Mouse (Mus musculus): ENCODE measurements around the gene Nrxn3.
A peak's percentile ranks its signal among the peaks of the same experiment; 100 is the strongest.

The Nrxn3 gene

DNA sequence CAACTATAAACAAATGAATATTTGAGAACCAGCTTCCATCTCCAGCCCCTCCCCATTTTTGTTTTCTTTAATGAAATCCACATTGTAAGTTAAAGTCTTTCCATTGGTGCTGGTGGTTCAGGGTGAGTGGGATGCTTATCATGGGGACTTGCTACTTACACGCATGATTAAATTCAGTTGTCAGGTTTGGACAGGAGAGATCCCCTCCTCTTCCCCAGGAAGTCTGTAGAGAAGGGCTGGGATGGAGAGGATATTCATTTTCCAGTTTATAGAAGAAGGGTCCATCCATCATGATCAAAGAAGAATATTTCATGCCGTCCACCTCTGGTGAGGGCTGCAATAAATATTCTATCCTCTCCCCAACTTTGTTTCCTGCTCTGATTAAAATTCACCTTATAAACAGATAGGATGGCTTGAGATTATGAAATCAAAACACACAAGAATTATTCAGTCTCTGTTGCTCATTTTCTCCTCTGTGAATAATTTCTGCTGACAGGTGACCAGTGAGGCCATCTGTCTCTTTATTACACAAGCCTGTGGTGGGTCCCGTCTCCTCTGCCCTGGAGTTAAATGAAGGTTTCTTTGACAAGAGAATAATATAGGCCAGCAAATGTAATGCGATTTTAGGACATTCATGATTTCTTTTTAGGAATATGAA lies 830.7 kb downstream of the Nrxn3 start:
- peak; percentile 78 to 79 for DNase-seq

- DNase-seq = peak; percentile 37 to 57
Observed at GRCm38 (mm10) chr12:89554171-89554570, 831.5 kb downstream of the Nrxn3 start.

GRCm38 (mm10) chr12:89554740-89555430 lies 832.2 kb downstream of the Nrxn3 start:
- DNase-seq = peak; percentile 55 to 74

DNA sequence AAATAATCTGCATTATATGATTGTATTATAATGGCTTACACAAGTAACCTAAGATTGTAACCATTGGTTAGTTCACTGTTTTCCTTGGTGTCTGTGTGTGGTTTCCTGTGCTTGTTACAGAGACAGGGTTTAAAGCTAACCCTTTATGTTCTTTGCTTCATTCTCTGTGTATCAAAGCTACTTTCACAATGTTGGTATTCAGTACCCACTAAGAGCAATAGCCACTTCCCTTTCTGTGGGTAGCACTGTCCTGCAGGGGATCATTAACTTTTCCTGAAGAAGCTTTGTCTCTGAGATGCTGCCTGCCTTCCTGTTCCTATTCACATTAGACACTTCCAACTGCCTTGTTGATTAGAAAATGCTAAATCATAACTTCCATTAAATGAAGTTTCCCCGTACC lies 836.2 kb downstream of the Nrxn3 start:
- DNase-seq = no peak

DNA sequence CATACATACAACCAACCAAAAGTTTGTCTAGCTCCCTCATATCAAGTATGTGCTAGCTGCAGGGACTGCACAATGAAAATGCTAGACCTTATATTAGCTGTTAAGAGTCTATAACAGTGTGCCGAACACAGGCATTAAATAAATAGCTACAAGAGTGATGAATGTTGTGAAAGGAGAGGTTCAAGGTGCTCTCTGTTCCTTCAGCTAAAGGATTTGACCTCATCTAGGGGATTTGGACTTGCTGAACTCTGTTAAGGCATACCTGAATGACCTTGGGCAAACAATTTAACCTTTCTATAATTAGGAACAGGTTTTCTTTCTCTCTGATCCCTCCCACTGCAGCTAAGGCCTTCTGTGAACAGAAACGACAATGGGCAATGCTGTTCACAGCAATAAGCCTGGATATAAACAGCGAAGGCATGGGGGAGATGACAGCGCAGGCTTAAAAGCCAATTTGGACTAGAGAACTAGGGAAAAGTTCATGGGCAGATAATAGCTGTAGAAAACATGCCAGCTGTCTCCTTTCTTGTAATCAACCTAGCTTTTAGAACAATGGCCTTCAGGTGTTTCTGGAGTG lies 839.4 kb downstream of the Nrxn3 start:
- DNase-seq = no peak

DNA sequence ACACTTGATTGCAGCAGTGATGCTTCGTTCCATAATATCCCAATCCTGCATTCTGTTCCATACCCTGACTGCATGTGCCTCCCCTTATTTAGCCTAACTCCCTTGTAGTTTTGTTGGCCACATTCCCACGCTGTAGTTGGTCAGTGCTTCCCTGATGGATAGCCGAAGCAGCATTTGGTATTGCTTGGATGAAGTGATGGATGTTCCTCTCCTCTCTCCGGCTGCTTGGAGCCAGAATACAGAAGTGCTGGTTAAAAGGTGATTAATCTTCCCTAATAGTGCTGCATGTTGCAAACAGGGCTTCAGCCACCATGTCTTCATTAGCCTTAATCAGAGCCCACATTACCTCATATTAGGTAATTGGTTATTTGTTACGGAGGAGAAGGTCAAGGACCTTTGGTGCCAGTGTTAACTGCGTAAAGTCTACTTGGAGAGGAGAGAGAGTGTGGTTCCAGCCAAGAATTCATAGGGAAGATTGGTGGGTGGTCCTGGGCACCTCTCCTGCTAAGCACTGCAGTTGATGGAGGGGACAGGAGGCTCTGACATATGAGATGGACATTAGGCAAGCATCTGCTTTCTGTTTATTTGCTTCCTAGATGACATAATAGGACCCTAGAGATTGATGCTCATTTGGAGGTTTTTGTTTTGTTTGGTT lies 846.2 kb downstream of the Nrxn3 start:
- peak in 1 of 2 experiments; percentile 18 for DNase-seq

GRCm38 (mm10) chr12:89592459-89592858 lies 869.8 kb downstream of the Nrxn3 start:
- DNase-seq = no peak

GRCm38 (mm10) chr12:89613670-89614069 lies 891.0 kb downstream of the Nrxn3 start:
- DNase-seq = peak; percentile 14 to 22

- peak; percentile 74 to 81 for DNase-seq
Observed at GRCm38 (mm10) chr12:89625746-89626145, 903.1 kb downstream of the Nrxn3 start.

- DNase-seq = no peak
Observed at GRCm38 (mm10) chr12:89640046-89640445, 917.4 kb downstream of the Nrxn3 start.

GRCm38 (mm10) chr12:89641460-89641859 lies 918.8 kb downstream of the Nrxn3 start:
- no peak for DNase-seq

DNA sequence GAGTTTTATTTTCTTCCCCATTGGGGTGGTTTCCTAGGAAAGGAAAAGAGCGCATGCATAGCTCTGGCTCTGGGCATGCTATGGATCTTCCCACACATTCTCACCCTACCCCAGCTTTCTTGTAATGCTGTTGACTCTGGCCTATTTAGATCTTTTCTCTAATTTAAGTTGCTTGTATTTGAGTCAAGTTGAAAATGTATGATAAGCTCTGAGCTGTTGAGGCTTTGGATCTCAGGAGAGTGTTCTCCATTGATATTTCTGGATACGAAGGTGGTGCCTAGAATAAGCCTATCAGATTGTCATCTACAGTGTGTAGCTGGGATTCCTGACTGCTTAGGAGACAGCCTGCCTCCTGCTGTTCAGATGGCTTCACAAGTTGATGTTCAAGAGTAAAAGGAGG lies 930.5 kb downstream of the Nrxn3 start:
- no peak for DNase-seq

DNA sequence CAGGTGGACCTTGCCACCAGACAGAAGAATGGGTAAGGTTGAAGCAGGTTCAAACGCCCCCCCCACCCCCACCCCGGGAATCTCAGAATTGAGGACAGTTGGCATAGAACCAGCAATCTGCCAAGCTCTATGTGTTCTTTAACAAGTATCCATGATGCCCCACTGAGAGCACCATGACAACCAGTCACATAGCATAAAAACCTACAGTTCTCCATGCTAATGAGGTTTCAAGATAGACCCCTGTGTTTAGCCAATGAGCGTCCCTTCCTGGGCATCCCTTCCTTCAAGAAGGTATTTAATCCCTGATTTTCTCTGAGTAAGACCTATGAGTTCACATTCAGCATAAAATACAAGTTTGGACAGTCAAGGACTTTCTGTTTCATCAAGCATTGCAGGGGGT lies 938.5 kb downstream of the Nrxn3 start:
- no peak for DNase-seq

DNA sequence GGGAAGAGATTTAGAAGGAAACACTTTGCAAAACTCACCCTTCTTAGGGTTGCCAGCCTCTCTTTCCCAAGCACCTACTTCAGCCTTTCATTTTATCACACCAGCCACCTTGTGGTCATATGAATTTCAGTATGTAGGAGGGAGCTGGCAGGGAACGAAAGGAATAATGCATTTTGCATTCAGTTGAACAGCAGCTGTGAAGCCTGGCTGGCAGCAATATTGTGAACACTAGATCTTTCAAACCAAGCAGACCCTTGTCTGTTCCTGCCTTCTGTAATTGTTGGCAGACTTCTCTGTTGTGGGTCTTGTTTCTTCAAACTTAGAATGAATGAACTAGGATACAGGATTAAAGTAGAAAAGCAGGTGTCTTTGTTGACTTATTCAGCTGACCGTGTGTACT lies 946.2 kb downstream of the Nrxn3 start:
- DNase-seq = peak; percentile 32 to 48

- DNase-seq = no peak
Observed at GRCm38 (mm10) chr12:89672819-89673218, 950.1 kb downstream of the Nrxn3 start.

DNA sequence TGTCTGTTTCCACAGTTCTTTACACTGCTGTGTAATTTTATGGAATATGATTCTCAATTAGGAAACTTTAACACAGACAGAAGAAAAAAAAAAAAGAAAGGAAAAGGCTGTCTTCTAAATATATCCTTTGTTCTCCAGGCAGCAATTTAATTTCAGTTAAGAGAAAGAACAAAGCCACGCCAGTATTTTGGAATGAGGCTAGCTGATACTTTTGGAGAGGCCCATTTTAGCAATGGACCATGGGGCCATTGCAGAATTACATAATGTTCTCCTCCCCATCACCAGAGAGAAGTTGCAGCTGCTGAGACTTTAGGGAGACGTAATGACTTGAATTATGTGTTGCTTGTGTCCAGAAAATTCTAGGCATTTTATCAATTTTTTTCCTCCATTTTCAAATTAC lies 963.0 kb downstream of the Nrxn3 start:
- DNase-seq = no peak

GRCm38 (mm10) chr12:89689086-89689485 lies 966.4 kb downstream of the Nrxn3 start:
- no peak for DNase-seq

- no peak for DNase-seq
Observed at GRCm38 (mm10) chr12:89699469-89699868, 976.8 kb downstream of the Nrxn3 start.

GRCm38 (mm10) chr12:89700937-89701458 lies 978.3 kb downstream of the Nrxn3 start:
- DNase-seq = peak; percentile 67 to 70

DNA sequence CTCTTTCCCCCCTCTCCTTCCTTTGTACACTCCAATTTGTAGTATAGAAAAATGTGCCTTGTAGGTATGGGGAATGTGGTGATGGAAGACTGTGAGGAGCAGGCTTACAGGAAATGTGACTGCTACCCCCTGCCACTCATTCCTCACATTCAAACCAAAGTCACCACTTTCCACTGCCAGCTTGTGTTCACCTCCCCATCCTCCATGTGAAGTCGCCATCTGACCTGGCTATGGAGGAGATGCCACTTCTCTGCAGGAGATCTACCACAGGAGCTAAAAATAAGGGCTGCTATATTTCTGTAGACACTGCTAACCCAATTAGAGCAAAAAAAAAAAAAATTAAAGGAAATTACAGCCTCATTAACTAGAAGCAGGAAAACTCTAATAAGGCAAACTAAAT lies 980.3 kb downstream of the Nrxn3 start:
- peak; percentile 76 to 81 for DNase-seq

DNA sequence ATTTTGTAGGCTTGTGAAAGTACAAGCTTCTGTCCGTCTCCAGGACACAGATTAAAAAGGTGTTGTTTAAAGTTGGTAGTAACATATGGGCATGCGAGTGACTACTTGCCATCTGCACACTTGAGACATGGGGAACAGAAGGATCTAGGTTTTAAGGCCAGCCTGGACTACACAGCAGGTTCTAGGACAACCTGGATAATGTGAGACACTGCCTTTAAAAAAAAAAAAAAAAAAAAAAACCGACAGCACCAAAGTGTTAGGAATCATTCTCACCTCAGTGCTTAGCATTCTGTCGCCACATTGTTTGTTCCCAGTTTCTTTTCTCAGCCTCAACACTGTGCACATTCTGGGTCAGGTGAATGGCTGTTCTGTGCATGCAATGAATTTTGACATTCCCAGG lies 985.2 kb downstream of the Nrxn3 start:
- no peak for DNase-seq

- DNase-seq = peak; percentile 30 to 31
Observed at GRCm38 (mm10) chr12:89710459-89710858, 987.8 kb downstream of the Nrxn3 start.

- no peak for DNase-seq
Observed at GRCm38 (mm10) chr12:89711791-89712190, 989.1 kb downstream of the Nrxn3 start.

Data from cerebellum, postnatal 10 days (tissue).